Mouse (Mus musculus) CH12.LX (cell line): ENCODE measurements around the gene Ppp2r5d.

ENCODE experiments used
- CTCF ChIP-seq, 2 experiments: IDR thresholded peaks in 1 of 2; conservative IDR thresholded peaks in 1 of 2; 2 replicates each; pipeline ENCODE4 v1.5.1; 2011 to 2012; ENCODE audit warnings: low read depth in 2 of 2, low read length in 2 of 2, improper control_type of control experiment in 1 of 2, inconsistent platforms in 1 of 2, mild to moderate bottlenecking in 1 of 2, moderate library complexity in 1 of 2
- EP300 ChIP-seq: IDR thresholded peaks from 2 replicates; pipeline ENCODE4 v1.6.1; 2011; ENCODE audit warnings: low read length, improper control_type of control experiment
- MAX ChIP-seq: IDR thresholded peaks from 2 replicates; pipeline ENCODE4 v1.6.1; 2011; ENCODE audit warnings: low read length, improper control_type of control experiment
- POLR2A ChIP-seq: IDR thresholded peaks from 2 replicates; pipeline ENCODE4 v1.6.1; 2011; ENCODE audit warnings: low read depth, mild to moderate bottlenecking, improper control_type of control experiment, low read length

DNA sequence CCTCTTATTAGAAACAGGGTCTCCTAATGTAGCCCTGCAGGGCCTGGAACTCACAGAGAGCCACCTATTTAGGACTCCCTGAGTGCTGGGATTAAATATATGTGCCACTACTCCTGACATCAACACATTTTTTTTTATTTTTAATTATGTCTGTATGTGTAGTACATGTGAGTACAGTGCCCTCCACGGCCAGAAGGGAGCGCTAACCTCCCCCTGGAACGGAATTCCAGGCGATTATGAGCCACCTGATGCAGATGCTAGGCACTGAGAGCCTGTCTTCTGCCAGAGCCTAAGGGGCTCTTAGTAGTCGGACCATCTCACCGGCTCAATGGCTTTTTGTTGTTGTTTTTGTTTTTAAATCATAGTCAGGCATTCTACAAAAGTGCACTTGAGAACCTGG is 23.1 kb upstream of the Ppp2r5d start:
- no peak for TF ChIP-seq MAX
- TF ChIP-seq EP300 = no peak
- TF ChIP-seq POLR2A = no peak
- peak in 1 of 2 experiments; percentile 41; a peak in 2 of 4 replicates for TF ChIP-seq CTCF (conservative IDR thresholded peaks at IDR 0.05 in 1 of 2, IDR thresholded peaks at IDR 0.05 in 1 of 2; ENCODE audit: low read depth in 2 of 2, low read length in 2 of 2)
